Mouse (Mus musculus): ENCODE measurements around the gene Hs3st6.

DNA sequence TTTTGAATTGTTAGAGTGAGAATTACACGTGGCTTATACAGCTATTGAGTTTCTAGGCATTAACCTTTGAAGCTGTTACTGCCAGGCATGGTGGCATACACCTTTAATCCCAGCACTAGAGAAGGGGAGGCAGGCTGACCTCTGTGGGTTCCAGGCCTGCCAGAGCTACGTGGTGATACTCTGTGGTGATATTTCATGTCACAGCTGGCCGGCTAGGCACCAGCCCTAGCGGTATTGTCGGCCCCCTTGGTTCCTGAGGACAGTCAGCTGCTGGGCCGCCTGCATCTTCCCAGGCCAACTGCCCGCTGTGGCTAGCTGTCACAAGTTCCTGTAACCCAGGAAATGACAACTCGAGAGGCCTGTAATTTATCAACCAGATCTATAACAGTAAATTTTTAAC, 39.4 kb downstream of the Hs3st6 start:
- TF ChIP-seq CTCF (IDR thresholded peaks at IDR 0.05; ENCODE audit: insufficient read depth, low read depth, low read length) (no peak), POLR2A (IDR thresholded peaks at IDR 0.05; ENCODE audit: insufficient read depth, low read depth, low read length) (no peak)
